Mouse (Mus musculus): ENCODE data around the gene Fam20b.

GRCm38 (mm10) chr1:156633095-156633494 lies 85.8 kb downstream of the Fam20b start:
- TF ChIP-seq CTCF (IDR thresholded peaks at IDR 0.05; ENCODE audit: control insufficient read depth, insufficient read depth, insufficient replicate concordance, low read depth, low read length) (no peak), POLR2A (IDR thresholded peaks at IDR 0.05; ENCODE audit: control insufficient read depth, low read depth, low read length) (no peak)

Measured in testis, adult 2 months (tissue).